Comparison of ENCODE assay signal across 8 mouse cellular contexts in genomic region chr16:49792446-49792878, GRCm38 (mm10). TPM values are rescaled to one million over a fixed set of nuclear protein-coding genes. Genes with fewer than 3 reads are reported as not detected.
DNase-seq lines count a peak whose midpoint lies in the region; ATAC-seq lines count a peak whose summit lies in the region.

No protein-coding gene starts in this region.

- H3K4me2 ChIP-seq in kidney, embryonic 14.5 days (replicated peaks; ENCODE audit: low read depth, low read length): no peak overlapping the region

- ATAC-seq in kidney, embryonic 14.5 days (ENCODE audit: low FRiP score, low TSS enrichment): no peak
- ATAC-seq in common myeloid progenitor, adult 5-6 weeks (replicated peaks; ENCODE audit: low read depth, poor library complexity, severe bottlenecking): peak; percentile 71

- no peaks in the 10 kb centered on the region for H3K36me3 ChIP-seq in kidney, embryonic 14.5 days (ENCODE audit: control insufficient read depth, insufficient read depth, low read length)

- H3K27ac ChIP-seq in kidney, embryonic 14.5 days (ENCODE audit: low read depth, low read length): no peak overlapping the region

- WGBS in kidney, embryonic 14.5 days: 66% methylated on average over 9 of the region's 9 CpGs

- no peaks in the 10 kb centered on the region for H3K9me3 ChIP-seq in kidney, embryonic 14.5 days (ENCODE audit: control insufficient read depth, low read length)

- no peaks in the 10 kb centered on the region for H3K27me3 ChIP-seq in kidney, embryonic 14.5 days (ENCODE audit: control insufficient read depth, insufficient read depth, low read length)

- no peak overlapping the region for H3K9ac ChIP-seq in kidney, embryonic 14.5 days (ENCODE audit: low read depth, low read length)

- H3K4me1 ChIP-seq in kidney, embryonic 14.5 days (ENCODE audit: control insufficient read depth, insufficient read depth, low read length): no peaks in the 10 kb centered on the region

- DNase-seq in kidney, adult 18-20 months: peak; percentile 23
- peak; percentile 46 for DNase-seq in kidney, adult 9 months
- peak; percentile 79 for DNase-seq in lung, postnatal 36 days
- DNase-seq in spleen, postnatal 14 days (ENCODE audit: low spot score in 2 of 2): no peak
- DNase-seq in layer of hippocampus, adult 8-10 months (ENCODE audit: low spot score in 2 of 2): no peak
- no peak for DNase-seq in urinary bladder, postnatal 36 days (ENCODE audit: low spot score in 2 of 2)

- H3K4me3 ChIP-seq in kidney, embryonic 14.5 days (ENCODE audit: low read length): no peak overlapping the region

RNA-seq across cellular contexts. Expression of gene Cd47, which starts 7.9 kb away (rescaled TPM):
- 72.8 and 82.9 TPM in 2 replicates for polyA plus RNA-seq in kidney, embryonic 14.5 days (2014; fragmentation: Nextera tagmentation; extraction: Ambion mirVana)
- 237 and 246 TPM in 2 replicates for total RNA-seq in common myeloid progenitor, adult 5-6 weeks (2017)
- 100 to 1,000 TPM; 206 to 235 (median 218) TPM for total RNA-seq in layer of hippocampus, adult 8-10 months (2022)

Comparison
In these comparisons a context has a peak if more than half of its experiments do, and no peak if none do; other contexts are left out.
1. DNase-seq: peak in kidney, adult 18-20 months (single experiment), kidney, adult 9 months (single experiment) and lung, postnatal 36 days (single experiment); none in spleen, postnatal 14 days (0 of 2), layer of hippocampus, adult 8-10 months (0 of 2) and urinary bladder, postnatal 36 days (0 of 2).